Mouse (Mus musculus) gastrocnemius, postnatal 36 days (tissue): ENCODE data around the gene Htra1. TPM values are rescaled to one million over a fixed set of nuclear protein-coding genes. Genes with fewer than 3 reads are reported as not detected.

Experiments used
- DNase-seq, 2 experiments: peaks; one replicate each; pipeline ENCODE4 v3.0.0; 2022
- intact Hi-C: fragments of 180-260 bp; cut with DNase I; formaldehyde crosslinking; loops from one replicate; pipeline ENCODE4 v1.15.1; 2025
- total RNA-seq, 2 experiments: library from RNA; stranded (reverse); gene quantifications; 2 replicates each; pipeline ENCODE4 v1.2.3; 2021

The Htra1 gene
- total RNA-seq, 2 experiments from 2014 or later = 27.6 to 37.8 TPM

- DNase-seq = no peak
- intact Hi-C loops = no loop called here
Observed at GRCm38 (mm10) chr7:130932921-130933320, 3.0 kb upstream of the Htra1 start.

GRCm38 (mm10) chr7:130934654-130935053 lies 1.3 kb upstream of the Htra1 start:
- intact Hi-C loops = no loop called here
- DNase-seq = no peak

GRCm38 (mm10) chr7:130935421-130935792 lies 504 bp upstream of the Htra1 start:
- intact Hi-C loops = no loop called here
- DNase-seq = no peak

- intact Hi-C loops = loop anchor here (2.0 kb wide), 1 partner anchor 36 kb away; no protein-coding TSS in a partner anchor
- DNase-seq = peak; percentile 47 to 61
Observed at GRCm38 (mm10) chr7:130936472-130936951, 601 bp downstream of the Htra1 start.

- intact Hi-C loops = loop anchor here (2.0 kb wide), 1 partner anchor 35 kb away; no protein-coding TSS in a partner anchor
- peak; percentile 12 to 30 for DNase-seq
Observed at GRCm38 (mm10) chr7:130937266-130937841, 1.4 kb downstream of the Htra1 start.

- intact Hi-C loops = no loop called here
- DNase-seq = no peak
Observed at GRCm38 (mm10) chr7:130938005-130938404, 2.1 kb downstream of the Htra1 start.

GRCm38 (mm10) chr7:130938896-130939295 lies 3.0 kb downstream of the Htra1 start:
- intact Hi-C loops = no loop called here
- no peak for DNase-seq

GRCm38 (mm10) chr7:130940733-130941132 lies 4.8 kb downstream of the Htra1 start:
- no peak for DNase-seq
- intact Hi-C loops = no loop called here

- intact Hi-C loops = no loop called here
- peak in 1 of 2 experiments; percentile 11 for DNase-seq
Observed at GRCm38 (mm10) chr7:130943280-130943895, 7.5 kb downstream of the Htra1 start.

GRCm38 (mm10) chr7:130944766-130945475 lies 9.0 kb downstream of the Htra1 start:
- no peak for DNase-seq
- intact Hi-C loops = no loop called here

- no peak for DNase-seq
- intact Hi-C loops = no loop called here
Observed at GRCm38 (mm10) chr7:130945730-130946129, 9.8 kb downstream of the Htra1 start.

GRCm38 (mm10) chr7:130946303-130946702 lies 10.4 kb downstream of the Htra1 start:
- intact Hi-C loops = no loop called here
- no peak for DNase-seq

GRCm38 (mm10) chr7:130948563-130949208 lies 12.8 kb downstream of the Htra1 start:
- intact Hi-C loops = no loop called here
- no peak for DNase-seq

GRCm38 (mm10) chr7:130949331-130949751 lies 13.4 kb downstream of the Htra1 start:
- DNase-seq = no peak
- intact Hi-C loops = no loop called here

- intact Hi-C loops = no loop called here
- DNase-seq = no peak
Observed at GRCm38 (mm10) chr7:130950482-130950881, 14.6 kb downstream of the Htra1 start.

GRCm38 (mm10) chr7:130951004-130951403 lies 15.1 kb downstream of the Htra1 start:
- intact Hi-C loops = no loop called here
- no peak for DNase-seq

GRCm38 (mm10) chr7:130953376-130953775 lies 17.5 kb downstream of the Htra1 start:
- intact Hi-C loops = no loop called here
- DNase-seq = no peak

GRCm38 (mm10) chr7:130954177-130954601 lies 18.3 kb downstream of the Htra1 start:
- intact Hi-C loops = no loop called here
- no peak for DNase-seq

- no peak for DNase-seq
- intact Hi-C loops = no loop called here
Observed at GRCm38 (mm10) chr7:130958551-130958950, 22.6 kb downstream of the Htra1 start.

- peak; percentile 82 to 87 for DNase-seq
Observed at GRCm38 (mm10) chr7:130959868-130960267, 24.0 kb downstream of the Htra1 start.

GRCm38 (mm10) chr7:130961429-130961828 lies 25.5 kb downstream of the Htra1 start:
- DNase-seq = no peak
- intact Hi-C loops = no loop called here

More at GRCm38 (mm10) chr7:130959868-130960267, 24.0 kb downstream of the Htra1 start:
- intact Hi-C loops = no loop called here
